Mouse (Mus musculus) heart, postnatal 10 days (tissue): ENCODE measurements around the gene Mill2. TPM values are rescaled to one million over a fixed set of nuclear protein-coding genes. Genes with fewer than 3 reads are reported as not detected.

Source experiments
- total RNA-seq, 2 experiments: library from RNA; stranded (reverse); gene quantifications; 2 replicates each; pipeline ENCODE4 v1.2.3; 2021

The Mill2 gene
- total RNA-seq, 2 experiments from 2014 or later, result 5.1 to 5.5 TPM

Other genes with a start within 250 kb of the Mill2 start
- not detected for gene Psg23, start 223.5 kb upstream of the Mill2 start, total RNA-seq
- not detected for gene Psg21, start 183.2 kb upstream of the Mill2 start, total RNA-seq
- not detected for gene Psg20, start 153.8 kb upstream of the Mill2 start, total RNA-seq
- gene Psg22, start 121.9 kb upstream of the Mill2 start, total RNA-seq, result not detected
- not detected for gene Psg19, start 41.4 kb upstream of the Mill2 start, total RNA-seq
- gene Psg17, start 18.4 kb upstream of the Mill2 start, total RNA-seq, result not detected
- 1 to 10 TPM; 2.0 to 2.8 TPM for gene Pglyrp1, start 31.4 kb downstream of the Mill2 start, total RNA-seq
- 10 to 100 TPM in 1 of 2 experiments, 1 to 10 TPM in 1; 9.5 to 11.5 TPM for gene Ccdc61, start 70.4 kb downstream of the Mill2 start, total RNA-seq
- gene Nova2, start 85.9 kb downstream of the Mill2 start, total RNA-seq, result 10 to 100 TPM in 1 of 2 experiments, 1 to 10 TPM in 1; 9.9 to 10.1 TPM
- gene Nanos2, start 147.4 kb downstream of the Mill2 start, total RNA-seq, result not detected
- 1 to 10 TPM; 1.7 to 2.4 TPM for gene Mypop, start 151.3 kb downstream of the Mill2 start, total RNA-seq
- gene Irf2bp1, start 164.1 kb downstream of the Mill2 start, total RNA-seq, result 10 to 100 TPM; 24.5 to 29.5 TPM
- gene Foxa3, start 183.6 kb downstream of the Mill2 start, total RNA-seq, result not detected
- 10 to 100 TPM; 58.3 to 60.9 TPM for gene Sympk, start 184.4 kb downstream of the Mill2 start, total RNA-seq
- not detected for gene Rsph6a, start 214.7 kb downstream of the Mill2 start, total RNA-seq
- gene Dmwd, start 236.3 kb downstream of the Mill2 start, total RNA-seq, result 10 to 100 TPM; 48.4 to 50.7 TPM
- gene Dmpk, start 243.9 kb downstream of the Mill2 start, total RNA-seq, result 100 to 1,000 TPM; 288 to 299 TPM